In the genomic region with DNA sequence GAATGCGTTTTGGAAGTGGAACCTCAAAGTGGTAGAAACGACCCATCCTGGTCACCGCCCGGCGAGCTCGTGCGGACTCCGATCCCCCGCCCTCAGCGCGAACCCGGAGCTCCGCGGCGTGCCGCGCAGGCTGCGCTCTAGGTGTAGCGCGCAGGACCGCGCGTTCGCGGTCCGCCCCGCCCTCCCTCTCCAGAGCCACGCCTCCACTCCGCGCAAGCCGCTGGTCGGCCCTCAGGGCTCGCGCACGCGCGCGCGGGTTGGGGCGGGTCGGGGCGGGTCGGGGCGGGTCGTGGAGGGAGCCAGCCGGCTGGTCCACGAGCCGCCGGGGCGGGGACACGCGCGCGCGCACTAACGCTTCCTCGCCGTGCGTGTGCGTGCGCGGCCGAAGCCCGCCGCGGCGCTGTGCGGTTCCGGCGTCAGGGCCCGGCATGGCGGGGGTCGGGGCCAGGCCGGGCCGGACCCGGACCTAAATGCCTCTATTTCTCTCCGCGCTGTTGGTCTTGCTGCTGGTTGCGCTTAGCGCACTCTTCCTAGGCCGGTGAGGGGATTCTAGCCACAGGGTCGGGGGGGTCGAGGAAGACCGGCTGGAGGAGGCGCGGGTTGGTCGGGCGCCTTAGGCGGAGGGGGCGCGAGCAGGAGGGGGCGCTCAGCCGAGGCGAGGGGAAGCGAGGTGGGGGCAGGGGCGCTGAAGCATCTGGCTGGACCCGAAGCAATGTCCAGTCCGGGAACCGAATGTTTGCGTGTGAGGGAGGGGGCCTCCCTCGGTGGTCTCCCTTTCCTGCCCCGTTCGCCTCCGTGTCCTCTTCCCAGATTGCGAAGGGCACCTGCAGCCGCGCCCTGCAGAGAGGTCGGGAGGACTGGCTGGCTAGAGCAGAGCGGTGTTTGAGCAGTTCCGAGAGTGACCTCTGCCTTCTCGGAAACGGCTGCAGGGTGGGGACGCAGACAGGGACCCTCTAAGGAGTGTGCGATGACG, we compare ENCODE assay signal across 1 mouse cellular context.
TF ChIP-seq lines count a peak whose summit lies in the region.

Gene 2610507B11Rik, plus strand, starts transcription at position 373 of the 973 bp plus-strand sequence.

TF ChIP-seq in CH12.LX, 34 proteins besides CTCF, POLR2A, EP300 and RAD21:
- peak; percentile 15; the same call in 1 of the 2 replicates for TF ChIP-seq UBTF (IDR thresholded peaks at IDR 0.05; ENCODE audit: low read depth, low read length)
- TF ChIP-seq JUND (conservative IDR thresholded peaks at IDR 0.05; ENCODE audit: low read depth, low read length): no peak
- no peak for TF ChIP-seq ZNF384 (IDR thresholded peaks at IDR 0.05; ENCODE audit: low read depth, low read length)
- TF ChIP-seq CHD2 (IDR thresholded peaks at IDR 0.05; ENCODE audit: low read length): peak; percentile 53; the same call in 1 of the 2 replicates
- peak; percentile 25; the same call in 1 of the 2 replicates for TF ChIP-seq MEF2A (IDR thresholded peaks at IDR 0.05; ENCODE audit: borderline replicate concordance, low read depth, low read length)
- peak; percentile 70; the same call in 1 of the 2 replicates for TF ChIP-seq ZMIZ1 (IDR thresholded peaks at IDR 0.05; ENCODE audit: low read depth, low read length)
- peak; percentile 74 for TF ChIP-seq BHLHE40 (IDR thresholded peaks at IDR 0.05; ENCODE audit: low read depth, low read length)
- TF ChIP-seq CHD1 (IDR thresholded peaks at IDR 0.05; ENCODE audit: low read depth, low read length): no peak
- no peak for TF ChIP-seq PAX5 (IDR thresholded peaks at IDR 0.05; ENCODE audit: low read length)
- no peak for TF ChIP-seq HCFC1 (IDR thresholded peaks at IDR 0.05; ENCODE audit: low read depth, low read length)
- no peak for TF ChIP-seq USF1 (IDR thresholded peaks at IDR 0.05; ENCODE audit: low read depth, low read length)
- TF ChIP-seq E2F4 (IDR thresholded peaks at IDR 0.05; ENCODE audit: insufficient replicate concordance, low read depth, low read length): no peak
- TF ChIP-seq MAZ (IDR thresholded peaks at IDR 0.05; ENCODE audit: low read depth, low read length): no peak; the same call in 1 of the 2 replicates
- TF ChIP-seq GABPA (IDR thresholded peaks at IDR 0.05; ENCODE audit: insufficient replicate concordance, low read depth, low read length): no peak
- TF ChIP-seq IRF4 (IDR thresholded peaks at IDR 0.05; ENCODE audit: low read depth, low read length): peak; percentile 5; the same call in 1 of the 2 replicates
- no peak; the same call in 1 of the 2 replicates for TF ChIP-seq RCOR1 (conservative IDR thresholded peaks at IDR 0.05; ENCODE audit: low read depth, low read length)
- no peak for TF ChIP-seq SMC3 (IDR thresholded peaks at IDR 0.05; ENCODE audit: low read depth, low read length)
- no peak for TF ChIP-seq MAFK (IDR thresholded peaks at IDR 0.05; ENCODE audit: insufficient replicate concordance, low read length)
- TF ChIP-seq MXI1 (IDR thresholded peaks at IDR 0.05; ENCODE audit: low read depth, low read length): peak; percentile 92
- no peak for TF ChIP-seq MAX (IDR thresholded peaks at IDR 0.05; ENCODE audit: low read length)
- TF ChIP-seq NELFE (IDR thresholded peaks at IDR 0.05; ENCODE audit: low read depth, low read length): peak; percentile 99
- TF ChIP-seq ELF1 (IDR thresholded peaks at IDR 0.05; ENCODE audit: low read depth, low read length): peak; percentile 54; the same call in 1 of the 2 replicates
- TF ChIP-seq USF2 (conservative IDR thresholded peaks at IDR 0.05; ENCODE audit: low read depth, low read length): no peak
- peak; percentile 88 for TF ChIP-seq NRF1 (IDR thresholded peaks at IDR 0.05; ENCODE audit: low read depth, low read length)
- TF ChIP-seq ETS1 (conservative IDR thresholded peaks at IDR 0.05; ENCODE audit: low read depth, low read length): no peak
- 0 out of 2 replicates have a peak, but pooled peaks have one; percentile 11 for TF ChIP-seq TBP (conservative IDR thresholded peaks at IDR 0.05; ENCODE audit: low read depth, low read length)
- TF ChIP-seq ZC3H11A (IDR thresholded peaks at IDR 0.05; ENCODE audit: low read depth, low read length): no peak
- TF ChIP-seq TCF12 (IDR thresholded peaks at IDR 0.05; ENCODE audit: low read depth, low read length): peak; percentile 98
- no peak for TF ChIP-seq JUN (IDR thresholded peaks at IDR 0.05; ENCODE audit: insufficient read depth, low read depth, low read length)
- TF ChIP-seq KAT2A (IDR thresholded peaks at IDR 0.05; ENCODE audit: insufficient replicate concordance, low read length): no peak
- no peak for TF ChIP-seq ZKSCAN1 (IDR thresholded peaks at IDR 0.05; ENCODE audit: borderline replicate concordance, low read depth, low read length)
- TF ChIP-seq POLR2AphosphoS2 (IDR thresholded peaks at IDR 0.05; ENCODE audit: low read depth, low read length): peak; percentile 56; the same call in 1 of the 2 replicates
- TF ChIP-seq SIN3A (IDR thresholded peaks at IDR 0.05; ENCODE audit: low read length): peak; percentile 80
- TF ChIP-seq MYC (IDR thresholded peaks at IDR 0.05; ENCODE audit: low read depth, low read length): no peak
